Mouse (Mus musculus): ENCODE measurements around the gene Pum3.
A peak's percentile ranks its signal among the peaks of the same experiment; 100 is the strongest.

Gene Pum3

GRCm38 (mm10) chr19:27429745-27430251, at the start of gene Pum3:
Gene Pum3 (minus strand): TSS chr19:27429825.
- DNase-seq (ENCODE audit: low read depth, low spot score): peak; percentile 99

- no peak for DNase-seq (ENCODE audit: low read depth, low spot score)
Measured at GRCm38 (mm10) chr19:27466691-27467090, 37.1 kb upstream of the Pum3 start.

- DNase-seq (ENCODE audit: low read depth, low spot score): no peak
Measured at GRCm38 (mm10) chr19:27462656-27463055, 33.0 kb upstream of the Pum3 start.

- DNase-seq (ENCODE audit: low read depth, low spot score): peak; percentile 80
Measured at GRCm38 (mm10) chr19:27450458-27450857, 20.8 kb upstream of the Pum3 start.

GRCm38 (mm10) chr19:27447515-27447914, 17.9 kb upstream of the Pum3 start:
- DNase-seq (ENCODE audit: low read depth, low spot score): peak; percentile 68

- DNase-seq (ENCODE audit: low read depth, low spot score): peak; percentile 69
Measured at GRCm38 (mm10) chr19:27441106-27441505, 11.5 kb upstream of the Pum3 start.

GRCm38 (mm10) chr19:27437982-27438652, 8.5 kb upstream of the Pum3 start:
- no peak for DNase-seq (ENCODE audit: low read depth, low spot score)

- no peak for DNase-seq (ENCODE audit: low read depth, low spot score)
Measured at GRCm38 (mm10) chr19:27430406-27430805, 781 bp upstream of the Pum3 start.

- DNase-seq (ENCODE audit: low read depth, low spot score): no peak
Measured at GRCm38 (mm10) chr19:27429281-27429680, 344 bp downstream of the Pum3 start.

GRCm38 (mm10) chr19:27427865-27428264, 1.8 kb downstream of the Pum3 start:
- DNase-seq (ENCODE audit: low read depth, low spot score): no peak

GRCm38 (mm10) chr19:27426451-27426850, 3.2 kb downstream of the Pum3 start:
- DNase-seq (ENCODE audit: low read depth, low spot score): no peak

GRCm38 (mm10) chr19:27425656-27426055, 4.0 kb downstream of the Pum3 start:
- DNase-seq (ENCODE audit: low read depth, low spot score): peak; percentile 53

- no peak for DNase-seq (ENCODE audit: low read depth, low spot score)
Measured at GRCm38 (mm10) chr19:27417375-27417774, 12.2 kb downstream of the Pum3 start.

GRCm38 (mm10) chr19:27416569-27416968, 13.1 kb downstream of the Pum3 start:
- peak; percentile 44 for DNase-seq (ENCODE audit: low read depth, low spot score)

- DNase-seq (ENCODE audit: low read depth, low spot score): no peak
Measured at GRCm38 (mm10) chr19:27411340-27411739, 18.3 kb downstream of the Pum3 start.

GRCm38 (mm10) chr19:27410751-27411150, 18.9 kb downstream of the Pum3 start:
- no peak for DNase-seq (ENCODE audit: low read depth, low spot score)

GRCm38 (mm10) chr19:27409782-27410181, 19.8 kb downstream of the Pum3 start:
- no peak for DNase-seq (ENCODE audit: low read depth, low spot score)

GRCm38 (mm10) chr19:27409196-27409595, 20.4 kb downstream of the Pum3 start:
- DNase-seq (ENCODE audit: low read depth, low spot score): no peak

- no peak for DNase-seq (ENCODE audit: low read depth, low spot score)
Measured at GRCm38 (mm10) chr19:27397797-27398196, 31.8 kb downstream of the Pum3 start.

- DNase-seq (ENCODE audit: low read depth, low spot score): no peak
Measured at GRCm38 (mm10) chr19:27397223-27397622, 32.4 kb downstream of the Pum3 start.

GRCm38 (mm10) chr19:27396719-27397118, 32.9 kb downstream of the Pum3 start:
- no peak for DNase-seq (ENCODE audit: low read depth, low spot score)

GRCm38 (mm10) chr19:27395936-27396335, 33.7 kb downstream of the Pum3 start:
- DNase-seq (ENCODE audit: low read depth, low spot score): no peak

- DNase-seq (ENCODE audit: low read depth, low spot score): no peak
Measured at GRCm38 (mm10) chr19:27395481-27395880, 34.1 kb downstream of the Pum3 start.
